Mouse (Mus musculus) lung, postnatal 4 days (tissue): ENCODE measurements around the gene 2900026A02Rik.

Source experiments
- DNase-seq, 2 experiments: peaks; one replicate each; pipeline ENCODE4 v3.0.0; 2021

Gene 2900026A02Rik

GRCm38 (mm10) chr5:113221147-113221865 lies at the start of gene 2900026A02Rik:
2900026A02Rik (minus strand) TSS chr5:113221236.
- DNase-seq = peak; percentile 85 to 87

GRCm38 (mm10) chr5:113270043-113270442 lies 49.0 kb upstream of the 2900026A02Rik start:
- no peak for DNase-seq

- no peak for DNase-seq
These were observed 47.2 kb upstream of the 2900026A02Rik start for GRCm38 (mm10) chr5:113268246-113268645.

GRCm38 (mm10) chr5:113265637-113266036 lies 44.6 kb upstream of the 2900026A02Rik start:
- no peak for DNase-seq

GRCm38 (mm10) chr5:113250806-113251205 lies 29.8 kb upstream of the 2900026A02Rik start:
- DNase-seq = no peak

- no peak for DNase-seq
These were observed 28.4 kb upstream of the 2900026A02Rik start for GRCm38 (mm10) chr5:113249263-113249930.

GRCm38 (mm10) chr5:113230196-113230595 lies 9.2 kb upstream of the 2900026A02Rik start:
- no peak for DNase-seq

GRCm38 (mm10) chr5:113226632-113227102 lies 5.6 kb upstream of the 2900026A02Rik start, which contains the start of gene Tmem211:
Tmem211 (plus strand) TSS chr5:113226909.
- peak; percentile 88 for DNase-seq

- DNase-seq = no peak
These were observed 4.8 kb upstream of the 2900026A02Rik start for GRCm38 (mm10) chr5:113225686-113226435.

- no peak for DNase-seq
These were observed 4.2 kb upstream of the 2900026A02Rik start for GRCm38 (mm10) chr5:113225271-113225670.

GRCm38 (mm10) chr5:113223888-113224287 lies 2.9 kb upstream of the 2900026A02Rik start:
- DNase-seq = no peak

- peak; percentile 54 to 65 for DNase-seq
These were observed 471 bp downstream of the 2900026A02Rik start for GRCm38 (mm10) chr5:113220383-113221146.

GRCm38 (mm10) chr5:113219876-113220275 lies 1.2 kb downstream of the 2900026A02Rik start:
- no peak for DNase-seq

GRCm38 (mm10) chr5:113219450-113219849 lies 1.6 kb downstream of the 2900026A02Rik start:
- no peak for DNase-seq

- DNase-seq = no peak
These were observed 2.3 kb downstream of the 2900026A02Rik start for GRCm38 (mm10) chr5:113218617-113219235.

GRCm38 (mm10) chr5:113217076-113217475 lies 4.0 kb downstream of the 2900026A02Rik start:
- DNase-seq = no peak

GRCm38 (mm10) chr5:113216328-113216960 lies 4.6 kb downstream of the 2900026A02Rik start:
- no peak for DNase-seq

GRCm38 (mm10) chr5:113215610-113216011 lies 5.4 kb downstream of the 2900026A02Rik start:
- DNase-seq = peak in 1 of 2 experiments; percentile 44

- peak; percentile 70 to 85 for DNase-seq
These were observed 6.6 kb downstream of the 2900026A02Rik start for GRCm38 (mm10) chr5:113214455-113214854.

GRCm38 (mm10) chr5:113214041-113214440 lies 7.0 kb downstream of the 2900026A02Rik start:
- DNase-seq = no peak

GRCm38 (mm10) chr5:113212156-113212835 lies 8.7 kb downstream of the 2900026A02Rik start:
- no peak for DNase-seq
